Mouse (Mus musculus) thymus, adult 2 months (tissue): ENCODE results near the gene Fancg.

Experiments used
- CTCF ChIP-seq: fragments of 200-500 bp; IDR thresholded peaks from 2 replicates; pipeline ENCODE4 v1.5.1; 2012; ENCODE audit warnings: mild to moderate bottlenecking, control low read depth, low read length, moderate library complexity, borderline replicate concordance; ENCODE audit not compliant: control insufficient read depth, poor library complexity, insufficient read depth; ENCODE audit errors: extremely low read depth
- POLR2A ChIP-seq: fragments of 200-500 bp; IDR thresholded peaks from 2 replicates; pipeline ENCODE4 v1.6.1; 2012; ENCODE audit warnings: mild to moderate bottlenecking, low read length, control low read depth, moderate library complexity; ENCODE audit not compliant: control insufficient read depth, poor library complexity, insufficient read depth; ENCODE audit errors: extremely low read depth

- TF ChIP-seq CTCF = no peak
- no peak for TF ChIP-seq POLR2A
Observed at GRCm38 (mm10) chr4:42952563-42952962, 57.7 kb downstream of the Fancg start.
